Mouse (Mus musculus) urinary bladder, postnatal 36 days (tissue): ENCODE data around the gene Tlr9.
A peak's percentile ranks its signal among the peaks of the same experiment; 100 is the strongest.

Experiments
- DNase-seq, 2 experiments: peaks; one replicate each; pipeline ENCODE4 v3.0.0; 2022; ENCODE audit warnings: low spot score in 2 of 2, mixed read lengths in 1 of 2

Tlr9 gene

GRCm38 (mm10) chr9:106266936-106267657, 44.7 kb downstream of the Tlr9 start:
- DNase-seq, result peak in 1 of 2 experiments; percentile 45

DNA sequence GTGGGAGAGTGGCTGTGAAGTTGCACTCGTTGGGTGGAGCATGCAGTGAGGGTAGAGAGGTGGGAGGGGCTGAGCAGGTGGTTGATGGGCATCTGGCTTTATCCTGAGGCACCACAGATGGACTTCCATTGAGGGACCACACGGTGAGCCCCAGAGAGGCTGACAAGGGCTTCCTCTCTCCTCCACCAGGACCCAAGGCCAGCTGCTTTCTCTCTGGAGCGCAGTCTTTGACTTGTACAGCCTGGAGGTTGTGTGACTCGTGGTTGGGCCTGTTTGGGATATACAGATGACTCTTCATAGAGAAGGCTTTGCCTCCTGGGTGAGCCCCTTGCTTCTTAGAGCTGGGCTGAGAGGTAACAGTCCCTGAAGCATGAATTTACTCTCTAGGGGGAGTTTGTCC, 46.0 kb downstream of the Tlr9 start:
- DNase-seq, result no peak

DNA sequence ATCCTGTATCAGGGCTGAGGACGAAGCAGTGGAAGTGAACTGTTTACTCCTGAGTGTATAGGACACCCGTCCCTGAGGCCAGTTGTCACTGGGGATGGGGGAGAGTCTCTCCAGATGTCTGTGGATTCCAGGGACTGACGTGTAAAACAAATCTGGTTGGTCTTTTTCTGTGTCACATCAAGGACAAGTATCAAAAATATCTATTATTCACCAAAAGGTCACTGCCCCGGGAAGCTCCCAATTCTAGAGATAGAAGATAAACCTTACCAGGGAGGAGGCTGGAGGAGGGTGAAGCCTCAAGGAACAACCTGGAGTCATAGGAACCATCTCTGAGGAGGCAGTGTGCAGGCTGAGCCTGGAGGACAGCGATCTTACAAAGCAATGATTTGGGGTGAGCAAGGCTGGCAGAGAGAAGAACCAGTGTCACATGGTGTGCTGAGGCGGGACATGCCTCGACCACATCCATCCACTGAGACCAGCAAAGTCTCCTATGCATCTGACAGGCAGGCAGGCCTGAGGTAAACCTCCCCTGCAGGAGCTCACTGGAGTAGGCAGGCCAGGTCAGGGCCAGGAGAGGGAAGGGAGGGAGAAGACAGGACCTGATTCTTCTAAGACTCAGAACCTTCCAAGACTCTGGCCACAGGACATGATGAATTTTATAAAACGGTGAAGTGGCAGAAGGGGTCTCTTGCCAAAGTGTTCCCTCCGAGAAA, 46.8 kb downstream of the Tlr9 start:
- DNase-seq, result no peak

DNA sequence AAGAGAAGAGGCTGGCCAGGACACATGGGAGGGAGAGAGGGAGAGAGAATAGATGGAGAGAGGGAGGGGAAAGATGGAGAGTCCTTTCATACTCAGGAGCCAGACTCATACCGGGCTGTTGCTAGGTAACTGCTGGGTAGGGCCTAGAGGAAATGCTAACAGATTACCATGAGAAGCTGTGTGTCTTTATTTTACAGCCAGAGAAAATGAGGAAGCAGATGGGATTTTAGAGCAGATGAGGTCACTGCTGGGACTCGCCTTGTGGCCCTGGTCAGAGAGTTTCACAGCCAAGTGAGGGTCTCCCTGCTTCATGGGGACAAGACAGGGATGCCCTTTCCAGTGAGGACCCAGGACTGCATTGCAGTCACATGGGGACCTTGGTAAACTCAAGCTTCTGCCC, 47.5 kb downstream of the Tlr9 start:
- no peak for DNase-seq

DNA sequence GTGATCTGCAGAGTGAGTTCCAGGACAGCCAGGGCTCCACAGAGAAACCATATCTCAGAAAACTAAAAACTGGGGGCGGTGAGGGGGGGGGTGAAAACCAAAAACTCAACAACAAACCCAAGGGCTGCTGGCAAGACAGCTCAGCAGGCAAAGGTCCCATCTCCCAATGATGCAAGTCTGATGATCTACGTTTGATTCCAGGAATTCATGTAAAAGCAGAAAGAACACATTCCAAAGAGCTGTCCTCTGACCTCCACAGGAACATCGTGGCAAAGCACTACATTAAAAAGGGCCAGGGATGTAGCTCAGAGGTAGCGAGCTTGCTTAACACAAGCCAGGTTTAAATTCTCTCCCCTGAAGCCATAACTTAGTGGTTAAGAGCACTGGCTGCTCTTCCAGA, 48.3 kb downstream of the Tlr9 start:
- DNase-seq, result no peak

DNA sequence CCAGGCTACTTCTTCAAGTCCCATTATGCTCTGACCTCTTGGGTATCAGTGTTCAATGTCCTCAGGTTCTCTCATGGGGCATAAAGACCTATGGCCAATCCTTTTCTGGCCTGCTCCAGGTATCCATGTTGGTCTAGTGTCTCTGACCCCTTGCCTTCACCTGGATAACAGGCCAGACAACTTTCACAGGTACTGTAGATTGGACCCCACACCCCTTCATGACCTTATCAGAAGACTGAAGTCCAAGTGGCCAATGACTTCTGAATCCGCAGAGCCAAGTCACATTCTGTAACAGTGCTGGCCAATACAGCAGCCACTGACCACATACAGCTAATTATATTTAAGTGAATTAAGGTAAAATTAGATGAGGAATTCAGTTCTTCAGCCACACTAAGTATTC, 49.9 kb downstream of the Tlr9 start:
- no peak for DNase-seq

- DNase-seq, result no peak
Observed at GRCm38 (mm10) chr9:106273276-106273675, 50.9 kb downstream of the Tlr9 start.

GRCm38 (mm10) chr9:106273791-106274190, 51.4 kb downstream of the Tlr9 start:
- peak in 1 of 2 experiments; percentile 33 for DNase-seq

DNA sequence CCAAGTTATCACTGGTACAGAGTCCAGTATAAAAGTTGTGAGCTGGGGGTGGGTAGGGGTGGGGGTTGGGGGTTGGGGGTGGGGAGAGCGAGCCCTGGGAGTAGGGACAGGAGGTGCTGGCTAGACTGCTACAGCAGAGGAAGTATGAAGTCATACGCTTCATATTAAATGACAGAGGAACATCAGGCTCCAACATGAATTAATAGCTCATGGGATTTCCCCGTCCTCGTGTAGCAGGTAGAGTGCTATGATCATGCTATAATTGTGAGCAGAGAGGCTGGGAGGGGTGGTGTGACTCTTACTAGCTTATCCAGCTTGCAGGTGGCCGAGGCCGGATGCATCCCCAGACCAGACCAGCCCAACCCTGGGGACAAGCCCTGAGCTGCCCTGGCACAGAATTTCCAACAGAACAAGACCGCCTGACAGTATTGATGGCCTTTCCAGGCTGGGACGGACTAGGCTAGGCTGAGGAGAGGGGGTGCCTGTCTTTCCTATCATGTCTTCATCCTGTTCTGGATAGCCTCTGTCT, 52.3 kb downstream of the Tlr9 start:
- DNase-seq, result no peak

- no peak for DNase-seq
Observed at GRCm38 (mm10) chr9:106275806-106276205, 53.4 kb downstream of the Tlr9 start.
